Mouse (Mus musculus) ES-Bruce4 (cell line): ENCODE data around the gene Ubp1.

Experiments
- CTCF ChIP-seq: IDR thresholded peaks from one replicate; pipeline ENCODE4 v1.8.1; 2011; ENCODE audit warnings: low read depth, low read length
- POLR2A ChIP-seq: IDR thresholded peaks from one replicate; pipeline ENCODE4 v1.8.1; 2011; ENCODE audit warnings: low read length; ENCODE audit not compliant: insufficient read depth

DNA sequence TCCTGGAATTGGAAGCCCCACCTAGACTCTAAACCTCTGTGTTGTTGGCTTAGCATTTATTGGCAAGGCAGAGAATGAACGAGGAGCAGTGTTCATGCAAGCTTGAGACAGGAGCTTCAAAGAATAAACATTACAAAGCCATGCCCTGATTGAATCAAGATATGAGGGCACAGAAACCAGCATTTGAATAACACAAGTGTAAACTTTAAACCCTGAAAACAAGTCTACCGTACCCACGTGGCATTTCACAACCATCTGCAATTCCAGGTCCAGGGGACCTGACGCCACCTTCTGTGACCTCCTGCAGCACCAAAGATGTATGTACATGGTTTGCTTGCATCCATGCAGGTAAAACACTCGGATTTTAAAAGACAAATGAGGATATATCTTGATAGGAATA, 8.1 kb upstream of the Ubp1 start:
- TF ChIP-seq POLR2A (no peak), CTCF (no peak)
